15 mouse cellular contexts compared by ENCODE assay signal in the genomic region with DNA sequence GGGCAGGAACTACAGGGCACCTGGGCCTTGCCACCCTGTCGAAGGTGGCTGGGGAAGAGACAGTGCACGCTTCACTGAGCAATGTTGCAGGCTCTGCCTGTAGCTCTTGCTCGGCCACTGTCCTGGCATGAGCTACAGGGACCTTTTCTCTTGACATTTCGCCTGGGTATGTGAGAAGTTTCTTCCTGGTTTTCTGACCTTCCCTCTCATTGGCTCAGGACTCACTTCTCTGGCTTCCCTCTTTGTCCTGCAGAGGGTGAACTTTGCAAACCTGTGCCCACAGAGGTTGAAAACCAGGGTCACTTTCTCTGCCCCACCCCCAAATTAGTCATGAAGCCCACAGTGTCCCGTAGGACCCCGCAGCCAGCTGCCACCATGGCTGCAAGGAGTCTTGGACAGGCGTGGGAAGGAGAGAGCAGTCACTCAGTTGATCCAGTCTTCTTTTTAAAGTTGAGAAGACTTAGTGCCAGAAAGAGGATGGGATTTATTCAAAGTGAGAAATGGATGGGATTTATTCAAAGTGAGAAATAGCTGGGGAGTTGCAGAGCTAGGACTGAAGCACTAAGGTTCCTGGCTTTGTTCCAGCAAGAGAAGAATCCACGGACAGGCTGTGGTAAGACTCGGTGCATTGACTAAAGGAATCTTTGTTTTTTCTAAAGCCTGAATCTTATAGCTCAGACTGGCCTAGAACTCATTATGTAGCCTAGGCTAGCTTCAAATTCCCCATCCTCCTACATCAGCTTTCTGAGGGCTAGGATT.
DNase-seq lines count a peak whose midpoint lies in the region; ATAC-seq and TF ChIP-seq lines count a peak whose summit lies in the region.
"Had no signal": no experiment of that assay in that cellular context is flagged by ENCODE, and none has a peak within 500 bp of the region (broad histone marks: within the 10 kb centered on the region; RNA-seq: fewer than 3 reads in every experiment).

No protein-coding gene starts in this region.

- peak; percentile 53 for ATAC-seq in granulocyte monocyte progenitor cell, adult 5-6 weeks (replicated peaks; ENCODE audit: poor library complexity, severe bottlenecking)
- ATAC-seq in intestine, embryonic 15.5 days: no peak
- ATAC-seq in hindbrain, postnatal 0 days: no peak

- no peak for TF ChIP-seq CTCF in hindbrain, postnatal 0 days (IDR thresholded peaks at IDR 0.05; ENCODE audit: low read depth)

- H3K27me3 ChIP-seq in intestine, embryonic 15.5 days (replicated peaks): no peaks in the 10 kb centered on the region
- no peaks in the 10 kb centered on the region for H3K27me3 ChIP-seq in hindbrain, postnatal 0 days (ENCODE audit: insufficient read depth, low read length)
- H3K27me3 ChIP-seq: heart, embryonic 13.5 days; hindbrain, embryonic 12.5 days; limb, embryonic 12.5 days had no signal

- peak; percentile 20 for DNase-seq in kidney, adult 11 months
- DNase-seq in kidney, postnatal 14 days: no peak
- DNase-seq in urinary bladder, adult 2 months (ENCODE audit: low spot score): peak; percentile 4
- DNase-seq in urinary bladder, postnatal 14 days (ENCODE audit: low spot score): no peak
- no peak for DNase-seq in hindbrain, postnatal 0 days (ENCODE audit: low spot score)
- DNase-seq: cerebellum, adult 11-12 months; gastrocnemius, adult 2 months; lung, postnatal 4 days; right cerebral cortex, postnatal 14 days; thymus, postnatal 36 days had no signal

- no peak overlapping the region for H3K4me2 ChIP-seq in intestine, embryonic 15.5 days (replicated peaks)
- no peak overlapping the region for H3K4me2 ChIP-seq in hindbrain, postnatal 0 days (ENCODE audit: low read depth, low read length)
- H3K4me2 ChIP-seq: heart, embryonic 13.5 days; hindbrain, embryonic 12.5 days; limb, embryonic 12.5 days had no signal

- no peaks in the 10 kb centered on the region for H3K36me3 ChIP-seq in intestine, embryonic 15.5 days
- H3K36me3 ChIP-seq in hindbrain, postnatal 0 days (ENCODE audit: insufficient read depth, low read length): no peaks in the 10 kb centered on the region

- 71% methylated on average over 9 of the region's 9 CpGs for WGBS in intestine, embryonic 15.5 days
- 53% methylated on average over 9 of the region's 9 CpGs for WGBS in hindbrain, postnatal 0 days

- no peak overlapping the region for H3K4me3 ChIP-seq in intestine, embryonic 15.5 days (replicated peaks)
- no peak overlapping the region for H3K4me3 ChIP-seq in hindbrain, postnatal 0 days (ENCODE audit: low read length)
- H3K4me3 ChIP-seq: gastrocnemius, adult 2 months; heart, embryonic 13.5 days; hindbrain, embryonic 12.5 days; limb, embryonic 12.5 days had no signal

- no peaks in the 10 kb centered on the region for H3K9me3 ChIP-seq in intestine, embryonic 15.5 days
- no peaks in the 10 kb centered on the region for H3K9me3 ChIP-seq in hindbrain, postnatal 0 days (ENCODE audit: low read length)
- H3K9me3 ChIP-seq: heart, embryonic 13.5 days; hindbrain, embryonic 12.5 days; limb, embryonic 12.5 days had no signal

- H3K4me1 ChIP-seq in intestine, embryonic 15.5 days (replicated peaks): peaks cover 17% of the 10 kb centered on the region
- H3K4me1 ChIP-seq in hindbrain, postnatal 0 days (ENCODE audit: insufficient read depth, low read length): peaks cover 3% of the 10 kb centered on the region; the same call in 1 of the 2 replicates

- no peak overlapping the region for H3K9ac ChIP-seq in intestine, embryonic 15.5 days
- no peak overlapping the region for H3K9ac ChIP-seq in hindbrain, postnatal 0 days (replicated peaks; ENCODE audit: low read length)
- H3K9ac ChIP-seq: heart, embryonic 13.5 days; hindbrain, embryonic 12.5 days; limb, embryonic 12.5 days had no signal

- no peak overlapping the region for H3K27ac ChIP-seq in intestine, embryonic 15.5 days
- no peak overlapping the region for H3K27ac ChIP-seq in hindbrain, postnatal 0 days
- H3K27ac ChIP-seq: gastrocnemius, adult 2 months; heart, embryonic 13.5 days; hindbrain, embryonic 12.5 days; limb, embryonic 12.5 days had no signal

Comparison
In these comparisons a context has a peak if more than half of its experiments do, and no peak if none do; other contexts are left out.
1. DNase-seq: peak in kidney, adult 11 months (single experiment) and urinary bladder, adult 2 months (single experiment); none in kidney, postnatal 14 days (single experiment), urinary bladder, postnatal 14 days (single experiment) and hindbrain, postnatal 0 days (single experiment).